Mouse (Mus musculus): ENCODE results near the gene Sirt3.

The Sirt3 gene

GRCm38 (mm10) chr7:140881696-140882468 is at the start of gene Sirt3, which contains the start of gene Psmd13:
Gene Sirt3, minus strand, starts transcription at chr7:140882309.
Gene Psmd13, plus strand, starts transcription at chr7:140881968.
- peak; percentile 92 for DNase-seq (ENCODE audit: low read depth)

DNA sequence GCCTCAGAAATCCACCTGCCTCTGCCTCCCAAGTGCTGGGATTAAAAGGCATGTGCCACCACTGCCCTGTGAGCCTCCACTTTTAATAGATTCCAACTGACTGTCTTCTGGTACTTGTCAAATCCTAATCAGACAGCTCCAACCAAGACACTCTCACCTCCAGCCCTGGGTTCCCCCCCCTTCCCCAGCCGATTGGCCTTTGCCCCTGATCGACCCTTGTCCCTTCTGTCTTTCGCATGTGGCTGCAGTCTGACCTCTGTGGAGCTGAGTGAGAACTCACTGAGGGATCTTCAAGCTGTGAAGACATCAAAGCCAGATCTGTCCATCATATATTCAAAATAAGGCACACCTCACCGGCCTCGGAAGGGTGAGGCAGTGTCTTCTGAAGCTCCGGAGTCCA is 45.1 kb upstream of the Sirt3 start:
- DNase-seq (ENCODE audit: low read depth), result no peak

DNA sequence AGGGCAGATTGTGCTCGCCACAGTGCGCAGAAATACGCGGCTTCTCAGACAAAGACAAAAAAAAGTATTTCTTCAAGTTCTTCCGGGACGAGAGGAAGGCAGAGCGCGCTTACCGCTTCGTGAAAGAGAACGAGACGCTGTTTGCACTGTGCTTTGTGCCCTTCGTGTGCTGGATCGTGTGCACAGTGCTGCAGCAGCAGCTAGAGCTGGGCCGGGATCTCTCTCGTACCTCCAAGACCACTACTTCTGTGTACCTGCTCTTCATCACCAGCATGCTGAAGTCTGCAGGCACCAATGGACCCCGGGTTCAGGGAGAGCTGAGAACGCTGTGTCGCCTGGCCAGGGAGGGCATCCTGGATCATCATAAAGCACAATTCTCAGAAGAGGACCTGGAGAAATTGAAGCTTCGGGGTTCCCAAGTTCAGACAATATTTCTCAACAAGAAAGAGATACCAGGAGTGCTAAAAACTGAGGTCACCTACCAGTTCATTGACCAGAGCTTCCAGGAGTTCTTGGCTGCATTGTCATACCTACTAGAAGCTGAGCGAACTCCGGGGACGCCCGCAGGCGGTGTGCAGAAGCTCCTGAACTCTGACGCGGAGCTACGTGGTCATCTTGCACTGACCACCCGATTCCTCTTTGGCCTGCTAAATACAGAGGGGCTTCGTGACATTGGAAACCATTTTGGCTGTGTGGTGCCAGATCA is 41.1 kb upstream of the Sirt3 start:
- DNase-seq (ENCODE audit: low read depth), result no peak

- no peak for DNase-seq (ENCODE audit: low read depth)
Observed at GRCm38 (mm10) chr7:140922398-140923069, 40.4 kb upstream of the Sirt3 start.

DNA sequence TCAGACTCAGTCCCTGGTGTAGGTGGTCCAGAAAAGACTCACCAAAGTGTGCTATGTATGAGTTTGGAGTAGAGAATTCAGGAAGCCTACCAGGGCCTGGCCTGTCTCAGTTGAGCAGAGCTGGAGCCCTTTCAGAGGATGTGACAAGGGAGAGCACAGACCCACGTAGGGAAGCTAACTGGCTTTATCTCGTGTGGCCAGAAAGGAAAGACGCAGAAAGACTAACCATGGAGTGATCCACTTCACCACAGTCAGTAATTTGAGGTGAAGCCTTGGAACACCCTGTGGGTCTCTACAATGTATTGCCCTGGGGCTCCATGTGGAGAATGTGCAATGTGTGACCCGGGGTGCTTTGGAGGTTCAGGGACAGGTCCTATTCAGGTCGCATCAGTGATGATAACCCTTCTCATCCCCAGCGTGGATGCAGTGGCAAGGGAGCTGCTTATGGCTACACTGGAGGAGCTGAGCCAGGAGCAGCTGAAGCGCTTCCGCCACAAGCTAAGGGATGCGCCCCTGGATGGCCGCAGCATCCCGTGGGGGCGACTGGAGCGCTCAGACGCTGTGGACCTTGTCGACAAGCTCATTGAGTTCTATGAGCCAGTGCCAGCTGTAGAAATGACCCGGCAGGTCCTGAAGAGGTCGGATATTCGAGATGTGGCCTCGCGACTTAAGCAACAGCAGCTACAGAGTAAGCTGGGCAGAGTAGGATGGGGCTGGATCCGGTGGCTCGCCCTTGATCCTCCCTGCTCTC is 39.3 kb upstream of the Sirt3 start:
- DNase-seq (ENCODE audit: low read depth), result no peak

- DNase-seq (ENCODE audit: low read depth), result no peak
Observed at GRCm38 (mm10) chr7:140920418-140921029, 38.4 kb upstream of the Sirt3 start, which contains the start of gene Nlrp6. Gene Nlrp6, plus strand, starts transcription at chr7:140920902.

DNA sequence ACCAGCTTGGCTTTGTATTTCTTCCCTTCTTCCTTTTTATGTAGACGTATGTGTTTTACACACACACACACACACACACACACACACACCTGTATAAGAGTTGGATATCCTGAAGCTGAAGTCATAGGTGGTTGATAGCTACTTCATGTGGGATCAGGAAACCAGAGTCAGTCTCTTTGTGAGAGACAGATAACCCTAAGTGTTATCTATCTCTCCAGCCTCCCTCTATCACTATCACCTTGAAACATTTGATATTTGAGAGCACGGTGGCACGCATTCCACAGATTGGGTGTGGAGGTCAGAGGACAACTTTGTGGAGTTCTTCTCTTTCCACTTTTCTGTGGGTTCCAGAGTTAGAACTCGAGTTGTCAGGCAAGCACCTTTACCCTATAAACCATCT is 37.8 kb upstream of the Sirt3 start:
- no peak for DNase-seq (ENCODE audit: low read depth)

DNA sequence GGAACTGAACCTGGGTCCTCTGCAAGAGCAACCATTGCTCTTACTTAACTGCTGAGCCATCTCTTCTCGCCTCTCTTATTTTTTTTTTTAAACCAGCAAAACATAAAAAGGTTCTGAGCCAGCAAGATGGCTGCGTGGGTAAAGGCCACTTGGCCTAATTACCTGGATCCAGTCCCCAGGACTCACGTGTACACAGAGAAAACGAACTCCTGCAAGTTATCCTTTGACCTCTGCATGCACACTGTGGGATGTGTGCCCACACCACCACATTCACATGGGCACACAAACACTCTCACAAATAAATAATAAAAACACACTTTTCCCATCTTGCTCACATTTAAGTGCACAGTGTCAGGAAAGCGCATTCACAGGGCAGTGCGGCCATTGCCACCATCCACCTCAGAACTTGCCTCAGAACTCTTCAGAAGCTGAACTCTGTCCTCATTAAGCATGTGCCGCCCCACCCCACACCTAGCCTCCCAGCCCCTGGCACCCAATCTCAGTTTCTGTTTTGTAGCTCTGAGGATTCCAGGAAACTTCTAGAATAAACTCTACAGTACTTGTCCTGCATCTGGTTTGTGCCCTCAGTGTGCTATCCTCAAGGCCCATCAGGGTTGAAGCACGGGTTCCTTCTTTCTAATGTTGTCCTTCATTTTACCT is 32.1 kb upstream of the Sirt3 start:
- no peak for DNase-seq (ENCODE audit: low read depth)

GRCm38 (mm10) chr7:140912846-140913482 is 30.9 kb upstream of the Sirt3 start:
- DNase-seq (ENCODE audit: low read depth), result no peak

- no peak for DNase-seq (ENCODE audit: low read depth)
Observed at GRCm38 (mm10) chr7:140912293-140912692, 30.2 kb upstream of the Sirt3 start.

DNA sequence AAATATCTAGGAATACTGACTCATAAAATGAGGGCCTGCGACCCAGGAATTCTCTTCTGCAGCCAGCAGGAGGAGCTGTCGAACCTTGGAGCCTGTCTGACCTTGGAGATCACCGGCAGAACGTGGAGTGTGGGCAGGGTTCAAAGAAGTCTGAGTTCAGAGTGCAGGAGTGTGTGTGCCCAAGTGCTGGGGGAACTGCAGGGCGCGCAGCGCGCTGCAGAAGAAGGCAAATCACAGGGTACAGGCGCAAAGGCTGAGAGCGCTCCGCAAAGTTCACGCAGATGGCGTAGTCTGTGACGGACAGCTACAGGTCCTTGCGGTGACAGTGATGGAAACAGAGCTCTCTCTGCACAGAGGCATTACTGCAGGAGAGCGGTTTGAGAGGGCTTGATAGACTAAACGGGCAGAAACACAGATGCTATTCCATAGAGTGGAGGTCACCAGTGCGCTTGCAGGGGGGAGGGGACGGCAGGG is 26.6 kb upstream of the Sirt3 start:
- peak; percentile 76 for DNase-seq (ENCODE audit: low read depth)

DNA sequence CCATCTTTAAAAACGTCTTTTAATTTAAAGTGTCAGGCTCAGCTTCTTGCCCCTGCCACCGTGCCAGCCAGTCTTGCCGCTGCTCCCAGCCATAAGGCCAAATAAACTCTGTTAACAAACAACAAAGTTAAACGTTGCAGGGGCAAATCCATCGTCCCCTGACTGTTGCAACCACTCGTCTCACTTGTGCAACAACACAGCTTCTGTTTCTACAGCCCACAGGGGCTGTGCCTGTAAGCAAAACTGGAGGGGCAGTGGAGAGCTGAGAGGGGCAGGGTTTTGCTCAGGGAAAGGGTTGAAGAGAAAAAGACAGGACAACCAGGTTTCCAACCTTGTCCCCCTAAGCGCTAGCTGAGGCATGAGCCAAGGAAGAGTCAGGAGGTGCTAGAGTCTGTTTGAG is 26.1 kb upstream of the Sirt3 start:
- DNase-seq (ENCODE audit: low read depth), result no peak

GRCm38 (mm10) chr7:140907697-140908096 is 25.6 kb upstream of the Sirt3 start:
- DNase-seq (ENCODE audit: low read depth), result no peak

- DNase-seq (ENCODE audit: low read depth), result no peak
Observed at GRCm38 (mm10) chr7:140907131-140907530, 25.0 kb upstream of the Sirt3 start.

- no peak for DNase-seq (ENCODE audit: low read depth)
Observed at GRCm38 (mm10) chr7:140905642-140906081, 23.6 kb upstream of the Sirt3 start.

DNA sequence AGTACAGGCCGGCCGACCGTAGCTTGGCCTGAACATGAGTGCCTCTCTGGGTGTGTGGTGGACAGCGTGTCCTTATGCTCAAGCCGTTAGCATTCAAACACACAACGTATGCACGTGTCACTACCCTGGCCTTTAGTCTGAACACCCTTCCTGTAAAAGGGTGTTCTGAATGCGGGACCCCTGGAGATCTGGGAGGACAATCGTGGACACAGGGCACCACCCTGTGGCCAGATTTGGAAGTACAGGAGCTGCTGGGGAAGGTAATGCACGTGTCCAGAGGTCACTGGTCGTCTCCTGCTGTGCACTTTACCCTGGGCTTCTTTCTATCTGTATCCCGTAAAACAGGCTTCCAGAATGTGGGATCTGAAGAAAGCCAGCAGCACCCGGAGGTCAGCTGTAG is 21.1 kb upstream of the Sirt3 start:
- peak; percentile 68 for DNase-seq (ENCODE audit: low read depth)

- DNase-seq (ENCODE audit: low read depth), result no peak
Observed at GRCm38 (mm10) chr7:140902036-140902875, 20.1 kb upstream of the Sirt3 start.

DNA sequence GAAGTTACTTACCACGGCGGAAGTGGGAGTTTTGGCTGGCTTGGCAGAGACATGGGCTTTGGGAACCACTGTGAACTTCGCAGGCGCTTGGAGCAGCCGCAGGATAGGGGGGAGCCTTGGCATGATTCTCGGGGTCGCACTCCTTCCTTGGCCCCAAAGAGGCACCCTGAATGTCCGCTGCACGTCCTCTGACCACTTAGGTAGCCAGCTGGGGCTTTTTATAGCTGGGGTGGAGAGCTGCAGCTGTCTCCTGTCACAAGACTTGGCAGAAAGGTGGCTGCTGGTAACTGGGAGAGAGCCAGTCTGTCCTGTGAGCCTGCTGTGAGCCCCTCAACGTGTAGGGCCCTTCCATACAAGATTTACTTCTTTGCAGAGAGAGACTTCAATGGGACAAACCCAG is 18.1 kb upstream of the Sirt3 start, which contains the start of gene Cox8b:
Cox8b (minus strand) TSS at position 227 of the 400 bp plus-strand sequence.
- no peak for DNase-seq (ENCODE audit: low read depth)

DNA sequence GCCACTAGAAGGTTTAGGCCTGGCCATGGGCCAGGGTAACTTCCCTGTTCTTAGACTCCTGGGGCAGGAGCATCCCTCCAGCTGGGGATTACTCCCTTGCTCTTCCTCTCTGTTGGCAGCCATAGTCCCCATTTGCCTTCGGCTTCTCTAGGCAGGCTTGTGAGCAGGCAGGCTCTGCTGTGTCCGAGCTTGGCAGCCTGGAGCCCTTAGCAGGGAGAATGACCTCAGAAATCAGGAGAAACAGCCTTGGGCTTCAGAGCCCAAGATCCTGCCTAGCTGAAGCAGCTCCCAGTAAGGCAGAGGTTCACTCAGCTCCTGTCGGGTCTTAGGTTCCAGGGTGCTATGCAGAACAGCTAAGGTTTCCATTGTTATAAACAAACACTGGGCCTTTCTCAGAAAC is 17.0 kb upstream of the Sirt3 start:
- DNase-seq (ENCODE audit: low read depth), result no peak

Data from c-Kit-positive CD71-negative TER-119-negative erythroid progenitor cells, embryonic 14.5 days (primary cell).